Mouse (Mus musculus) cerebellum, postnatal 4 days (tissue): Measurements from ENCODE around the gene Cdc42se2.

ENCODE experiments used
- DNase-seq, 2 experiments: peaks; one replicate each; pipeline ENCODE4 v3.0.0; 2022; ENCODE audit warnings: low spot score in 2 of 2, mixed read lengths in 1 of 2

Cdc42se2 gene

DNA sequence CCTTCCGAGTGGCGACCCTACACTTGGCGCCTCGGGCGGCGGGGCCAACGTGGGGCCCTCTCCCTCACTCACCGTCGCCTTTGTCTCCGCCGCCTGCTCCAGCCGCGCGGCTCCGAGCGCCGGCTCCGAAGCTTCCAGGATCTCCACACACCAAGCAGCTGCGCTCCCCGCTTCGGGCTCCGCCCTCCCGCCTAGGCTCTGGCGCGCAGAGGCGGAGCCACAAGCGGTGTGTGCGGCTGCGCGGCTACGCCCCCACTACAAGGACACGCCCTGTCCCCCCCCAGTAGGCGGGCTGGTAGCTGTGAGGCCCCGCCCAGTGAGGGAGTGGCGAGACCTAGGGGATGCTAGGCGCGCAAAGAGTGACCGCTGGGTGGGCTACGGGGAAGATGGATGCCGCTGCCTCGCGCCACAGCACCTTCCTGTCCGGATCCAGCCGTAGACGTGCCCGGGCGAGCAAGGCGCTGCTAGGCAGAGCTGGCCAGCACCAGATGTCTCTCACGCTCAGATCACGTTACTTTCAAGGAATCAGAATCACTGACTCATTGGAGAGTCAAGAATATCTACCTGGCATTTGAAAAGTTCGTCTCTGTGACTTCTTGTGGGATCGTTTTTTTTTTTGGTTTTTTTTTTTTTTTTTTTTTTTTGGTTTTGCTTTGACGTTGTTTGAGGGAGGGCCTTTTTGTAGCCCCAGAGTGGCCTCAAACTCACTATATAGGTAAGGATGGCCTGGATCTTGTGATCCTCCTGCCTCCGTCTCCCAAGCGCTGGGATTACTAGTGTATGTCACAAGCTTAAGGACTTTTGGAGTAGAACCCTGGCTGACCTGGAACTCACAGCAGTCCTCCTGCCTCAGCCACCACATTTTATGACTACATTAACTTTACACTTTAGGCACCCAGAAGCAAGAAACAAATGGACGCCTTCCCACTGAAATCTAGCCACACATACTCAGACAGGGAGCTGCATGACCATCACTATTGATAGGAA, at the start of gene Cdc42se2:
Cdc42se2 (minus strand) TSS at position 188 of the 987 bp plus-strand sequence.
- peak; percentile 90 to 97 for DNase-seq

DNA sequence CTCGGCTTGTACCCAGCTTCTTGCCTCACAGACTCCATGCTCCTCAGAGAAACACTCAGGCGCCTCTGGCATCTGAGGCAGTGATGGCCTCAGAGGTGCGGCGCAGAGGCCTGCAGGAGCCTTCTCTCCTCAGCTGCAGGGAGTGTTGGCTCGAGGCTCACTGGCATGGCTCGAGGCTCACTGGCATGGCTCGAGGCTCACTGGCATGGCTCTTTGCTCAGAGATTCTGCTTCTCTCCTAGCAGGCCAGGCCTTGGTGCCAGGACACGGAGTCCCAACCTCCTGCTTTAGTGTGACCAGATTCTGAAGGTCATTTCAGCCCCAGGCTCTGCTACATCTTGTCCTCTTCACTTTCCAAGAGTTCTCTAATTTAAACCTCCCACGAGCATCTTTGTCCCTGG, 48.6 kb upstream of the Cdc42se2 start:
- DNase-seq = peak; percentile 31 to 55

DNA sequence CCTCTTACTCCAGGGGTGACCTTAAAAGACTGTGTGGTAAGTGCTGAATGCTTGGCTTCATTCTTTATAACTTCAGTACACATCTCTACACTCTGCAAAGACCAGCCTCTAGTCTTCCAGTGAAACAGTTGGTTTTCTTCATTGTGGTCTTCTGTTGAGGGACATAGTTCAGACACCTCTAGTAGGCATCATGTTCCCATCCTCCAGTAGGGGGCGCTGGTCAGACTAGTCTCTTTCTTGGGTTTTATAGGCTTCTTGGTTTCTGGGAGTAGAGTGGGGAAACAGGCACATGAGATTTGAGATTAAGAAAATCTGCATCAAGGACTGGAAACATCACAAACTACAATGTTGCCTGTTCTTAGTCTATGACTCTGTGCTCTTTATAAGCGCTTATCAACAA, 47.1 kb upstream of the Cdc42se2 start:
- DNase-seq = no peak

DNA sequence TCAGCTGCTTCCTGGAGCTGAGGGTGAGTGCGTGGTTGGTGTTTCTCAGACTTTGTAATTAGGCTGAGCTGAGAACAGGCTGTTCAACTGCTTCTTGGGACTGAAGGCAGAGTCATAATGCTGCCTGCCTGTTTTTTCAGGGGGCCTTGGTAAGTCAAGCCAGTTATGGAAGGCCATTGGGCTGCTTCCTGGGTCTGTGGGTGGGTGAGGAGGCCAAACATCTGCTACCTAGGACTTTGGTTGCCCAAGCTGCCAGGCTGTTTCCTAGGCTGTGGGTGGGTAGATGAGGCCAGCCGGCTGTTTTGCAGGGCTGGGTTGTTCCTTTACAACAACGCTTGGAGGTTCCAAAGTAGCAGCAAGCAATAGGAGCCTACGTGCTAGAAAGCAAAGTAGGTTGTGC, 46.4 kb upstream of the Cdc42se2 start:
- DNase-seq = no peak

DNA sequence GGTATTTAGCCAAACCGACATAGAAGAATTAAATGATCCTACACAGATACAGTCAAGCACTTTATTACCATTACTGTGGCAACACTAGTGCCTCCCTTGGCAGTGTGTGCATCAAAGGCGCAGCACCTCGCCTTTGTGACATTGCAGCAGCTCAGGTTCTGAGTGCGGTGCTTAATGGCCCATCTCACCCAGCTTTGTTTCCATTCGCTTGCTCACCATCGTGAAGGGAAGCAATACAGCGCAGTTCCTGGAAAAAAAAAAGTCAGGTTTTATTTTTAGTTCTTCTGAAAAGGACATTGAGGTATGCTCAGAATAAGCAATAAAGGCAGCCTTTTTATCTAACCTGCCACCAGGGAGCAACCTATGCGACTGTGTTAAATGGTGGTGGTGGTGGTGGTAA, 39.3 kb upstream of the Cdc42se2 start:
- no peak for DNase-seq

DNA sequence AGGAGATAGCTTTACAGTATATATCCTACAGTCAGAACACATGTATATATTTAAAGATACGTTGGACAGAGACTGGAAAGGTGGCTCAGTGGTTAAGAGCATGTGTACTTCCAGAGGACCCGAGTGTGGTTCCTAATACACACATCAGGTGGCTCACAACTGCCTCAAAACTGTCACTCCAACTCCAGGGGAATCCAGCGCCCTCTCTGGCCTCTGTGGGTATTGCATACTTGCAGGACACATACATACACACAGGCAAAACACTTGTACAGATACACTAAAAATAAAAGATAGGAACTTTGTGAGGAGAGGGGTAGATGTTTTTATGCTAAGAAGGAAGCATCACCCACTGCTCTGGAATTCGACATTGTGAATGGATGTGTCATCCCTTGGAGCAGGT, 38.3 kb upstream of the Cdc42se2 start:
- no peak for DNase-seq

DNA sequence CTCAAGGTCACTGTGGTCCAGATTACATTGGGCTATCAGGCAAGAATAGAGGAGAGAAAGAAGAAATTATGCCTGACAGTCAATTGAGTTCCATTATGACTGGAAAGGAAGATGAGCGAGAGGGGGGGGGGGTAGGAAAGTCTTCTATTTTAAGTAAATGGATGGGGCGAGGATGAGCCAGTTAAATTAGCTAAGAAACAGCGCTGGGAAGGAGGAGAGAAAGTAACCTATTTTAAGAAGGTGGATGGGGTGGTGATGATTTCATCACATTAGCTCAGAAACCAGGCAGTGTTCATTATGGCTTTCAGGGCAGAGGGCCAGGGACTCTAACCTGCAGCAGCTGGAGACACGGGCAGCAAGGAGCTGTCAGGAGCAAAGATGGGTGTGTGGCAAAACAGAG, 36.0 kb upstream of the Cdc42se2 start:
- no peak for DNase-seq

DNA sequence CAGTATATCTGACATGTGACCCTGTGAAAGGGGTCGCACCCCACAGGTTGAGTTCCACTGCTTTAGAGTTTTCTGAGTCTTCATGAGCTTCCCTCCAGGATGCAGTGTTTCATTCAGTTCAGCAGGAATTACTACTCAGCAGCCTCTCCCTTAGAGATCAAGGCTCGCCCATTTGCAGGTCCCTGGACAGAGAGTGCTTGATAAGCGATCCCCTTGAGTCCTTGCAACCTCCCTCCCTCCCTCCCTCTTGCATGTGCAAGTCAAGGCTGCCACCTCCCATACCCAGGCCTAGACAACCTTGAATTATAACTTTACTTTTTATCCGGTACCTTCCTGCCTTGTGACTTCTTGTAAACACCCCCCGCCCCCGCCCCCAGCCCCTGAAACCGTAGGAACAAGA, 32.0 kb upstream of the Cdc42se2 start:
- no peak for DNase-seq

DNA sequence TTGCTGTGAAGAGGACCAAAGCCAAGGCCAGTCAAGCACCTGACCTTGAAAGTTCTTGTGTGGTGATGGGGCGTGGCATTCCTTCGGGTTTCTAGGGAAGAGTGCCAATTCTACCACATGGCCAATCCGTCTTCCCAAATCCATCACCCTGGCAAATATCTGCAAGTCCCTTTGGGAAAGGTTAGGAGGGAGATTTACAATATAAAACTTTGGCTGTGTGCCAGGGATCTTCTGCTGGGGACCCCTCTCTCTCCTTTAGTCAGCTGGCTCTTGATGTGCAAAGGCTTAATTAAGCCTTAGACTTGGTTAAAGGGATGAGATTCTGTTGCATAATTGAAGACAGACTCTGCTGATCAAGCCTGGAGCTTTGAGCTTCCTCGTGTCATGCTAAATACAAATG, 30.0 kb upstream of the Cdc42se2 start:
- DNase-seq = no peak

DNA sequence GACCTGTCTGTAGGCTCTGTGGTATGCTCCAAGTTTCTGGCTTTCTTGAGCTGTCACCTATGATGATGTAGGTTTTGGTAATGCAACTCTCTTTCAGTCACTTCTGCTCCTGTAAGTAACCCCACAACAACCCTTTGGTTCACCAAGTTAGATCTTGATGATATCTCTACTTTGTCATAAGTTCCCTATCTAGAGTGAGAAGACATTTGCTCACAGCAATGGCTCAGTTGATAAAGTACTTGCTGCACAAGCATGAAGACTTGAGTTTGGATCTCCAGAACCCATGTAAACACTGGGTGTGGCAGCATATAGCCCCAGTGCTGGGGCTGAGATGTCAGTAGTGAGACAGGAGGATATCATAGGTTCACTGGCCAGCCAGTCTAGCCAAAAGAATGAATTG, 28.2 kb upstream of the Cdc42se2 start:
- no peak for DNase-seq

DNA sequence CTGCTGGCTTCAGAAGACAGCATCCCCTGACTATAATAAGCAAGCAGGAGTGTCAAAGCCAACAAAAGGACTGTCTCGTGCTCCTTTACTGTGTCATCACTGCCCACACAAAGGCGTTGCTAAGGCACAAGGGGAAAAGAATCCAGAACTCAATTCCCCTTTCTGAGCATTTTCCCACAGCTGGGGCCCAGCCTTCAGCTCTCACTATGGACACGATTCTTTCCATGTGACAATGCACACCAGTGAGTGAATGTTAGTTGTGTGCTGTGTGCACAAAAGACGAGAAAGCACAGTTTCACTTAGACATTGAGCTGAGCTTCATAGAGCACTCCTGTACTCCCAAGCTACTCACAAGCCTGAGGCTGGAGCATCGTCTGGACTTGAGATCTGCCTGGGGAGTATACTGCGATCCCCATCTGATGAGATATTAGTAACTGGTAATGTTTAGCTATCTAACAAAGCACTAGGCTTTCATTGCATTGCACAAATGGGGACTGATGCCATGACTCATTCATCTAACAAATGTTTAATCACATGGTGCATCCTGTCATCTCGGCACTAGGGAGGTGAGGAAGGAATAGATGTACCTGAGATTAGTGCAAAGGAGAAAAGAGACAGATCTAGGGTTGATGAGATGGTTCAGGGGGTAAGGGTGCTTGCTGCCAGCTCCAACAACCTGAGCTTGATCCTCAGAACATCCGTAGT, 25.5 kb upstream of the Cdc42se2 start:
- DNase-seq = no peak

DNA sequence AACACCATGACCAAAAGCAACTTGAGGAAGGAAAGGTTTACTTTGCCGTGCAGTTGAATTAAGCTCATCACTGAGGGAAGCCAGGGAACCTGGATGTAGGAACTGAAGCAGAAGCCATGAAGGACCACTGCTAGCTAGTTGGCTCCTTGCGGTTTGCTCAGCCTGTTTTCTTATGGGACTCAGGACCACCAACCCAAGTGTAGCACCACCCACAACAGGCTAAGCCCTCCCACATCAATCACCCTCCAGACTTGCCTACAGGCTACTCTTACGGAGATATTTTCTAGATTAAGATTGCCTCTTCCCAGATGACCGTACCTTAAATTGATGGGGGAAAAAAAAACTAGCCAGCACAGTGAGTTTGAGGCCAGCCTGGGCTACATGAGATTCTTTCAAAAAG, 24.8 kb upstream of the Cdc42se2 start:
- no peak for DNase-seq

DNA sequence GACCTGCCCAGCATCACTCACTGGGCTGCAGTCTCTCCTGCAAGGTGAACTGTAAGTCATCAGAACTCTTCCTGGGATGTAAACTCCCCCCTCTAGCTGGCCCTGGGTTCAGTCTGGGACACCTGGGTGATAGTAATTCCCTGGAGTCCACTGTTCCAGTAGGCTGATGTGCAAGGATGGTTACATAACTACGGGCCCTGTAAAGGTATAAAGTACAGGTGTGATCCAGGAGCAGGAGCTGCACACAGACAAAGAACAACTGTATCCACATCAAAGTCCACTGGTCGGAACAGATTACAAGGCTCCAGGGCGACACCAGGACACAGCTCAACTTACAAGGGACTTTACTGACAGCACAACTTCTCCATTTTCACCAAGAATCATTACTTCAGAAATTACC, 23.6 kb upstream of the Cdc42se2 start:
- DNase-seq = no peak

DNA sequence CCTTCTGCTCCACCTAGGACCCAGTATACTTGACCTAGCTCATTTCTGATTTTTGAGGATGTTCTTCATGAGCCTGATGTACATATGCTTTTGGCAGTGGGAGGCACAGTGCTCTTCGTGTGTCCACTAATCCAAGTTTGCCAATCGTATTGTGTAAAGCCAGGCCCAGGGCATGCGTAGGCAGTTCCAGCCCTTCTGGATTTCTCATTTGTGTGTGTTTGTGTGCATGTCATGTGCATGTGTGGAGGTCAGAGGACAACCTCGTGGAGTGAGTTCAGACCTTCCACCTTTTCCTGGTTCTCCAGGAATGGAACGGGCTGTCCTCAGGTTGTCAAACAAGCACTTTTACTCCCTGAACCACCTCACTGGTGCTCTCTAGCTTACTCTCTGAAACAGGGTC, 22.1 kb upstream of the Cdc42se2 start:
- no peak for DNase-seq

DNA sequence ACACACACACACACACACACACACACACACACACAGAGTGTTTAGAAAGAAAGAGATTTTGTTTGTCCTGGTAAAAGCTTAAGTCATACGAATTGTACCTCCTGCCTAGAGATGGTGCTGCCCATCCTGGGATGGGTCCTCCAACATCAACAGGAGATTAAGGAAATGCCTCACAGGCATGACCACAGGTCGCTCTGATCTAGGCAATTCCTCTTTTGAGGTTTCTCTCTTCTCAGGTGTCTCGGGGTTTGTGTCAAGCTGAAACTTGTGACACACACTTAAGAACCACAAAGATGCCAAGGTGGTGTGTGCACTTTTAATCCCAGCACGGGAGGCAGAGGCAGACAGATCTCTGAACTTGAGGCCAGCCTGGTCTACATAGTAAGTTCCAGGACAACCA, 20.7 kb upstream of the Cdc42se2 start:
- DNase-seq = no peak

DNA sequence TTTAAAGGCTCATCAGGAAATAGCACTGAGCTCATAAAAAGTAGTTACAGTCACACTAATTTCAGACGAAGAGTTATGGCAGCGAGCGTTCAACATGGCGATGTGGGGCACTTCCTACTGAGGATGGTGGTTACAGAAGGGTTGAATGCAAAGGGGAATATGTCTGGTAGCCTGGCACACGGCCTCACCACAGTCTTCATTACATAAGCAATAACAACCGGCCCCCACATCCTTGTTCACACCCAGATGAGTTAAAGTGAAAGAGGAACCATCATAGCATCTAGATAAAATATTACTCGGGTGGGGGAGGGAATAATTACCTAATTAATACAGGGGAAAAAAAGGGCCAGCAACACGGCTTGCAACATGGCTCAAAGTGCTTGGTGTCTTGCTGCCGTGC, 20.2 kb upstream of the Cdc42se2 start:
- DNase-seq = no peak

DNA sequence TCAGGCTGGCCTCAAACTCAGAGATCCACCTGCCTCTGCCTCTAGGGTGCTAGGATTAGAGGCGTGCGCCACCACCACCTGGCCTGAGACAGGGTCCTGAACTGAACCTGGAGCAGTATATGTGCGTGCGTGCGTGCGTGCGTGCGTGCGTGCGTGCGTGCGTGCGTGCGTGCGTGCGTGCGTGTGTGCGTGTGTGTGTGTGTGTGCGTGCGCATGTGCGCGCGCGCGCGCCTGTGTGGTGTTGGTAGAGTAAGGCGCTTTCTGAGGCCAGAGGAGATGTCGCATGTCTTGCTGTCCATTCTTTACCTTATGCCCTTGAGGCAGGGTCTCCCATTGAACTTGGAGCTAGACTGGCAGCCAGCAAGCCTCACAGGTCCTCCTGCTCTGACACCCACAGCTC, 19.4 kb upstream of the Cdc42se2 start:
- DNase-seq = no peak

DNA sequence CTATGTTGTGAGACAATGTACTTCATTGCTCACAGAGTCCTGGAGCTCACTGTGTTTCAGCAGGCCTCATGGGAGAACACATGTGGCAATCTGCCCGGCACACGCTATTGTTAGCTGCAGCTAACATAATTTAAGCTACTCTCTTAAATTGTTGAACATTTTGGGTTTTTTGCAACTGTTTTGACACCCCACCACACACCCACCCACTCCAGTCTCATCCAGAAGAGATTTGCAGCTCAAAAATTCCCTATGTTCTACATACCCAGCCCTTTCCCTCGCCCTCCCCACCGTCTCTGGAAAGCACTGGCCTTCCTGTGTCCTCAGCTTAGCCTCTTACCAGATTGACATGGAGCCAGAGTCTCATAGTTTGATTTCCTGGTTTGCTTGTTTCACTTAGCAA, 17.7 kb upstream of the Cdc42se2 start:
- DNase-seq = no peak

DNA sequence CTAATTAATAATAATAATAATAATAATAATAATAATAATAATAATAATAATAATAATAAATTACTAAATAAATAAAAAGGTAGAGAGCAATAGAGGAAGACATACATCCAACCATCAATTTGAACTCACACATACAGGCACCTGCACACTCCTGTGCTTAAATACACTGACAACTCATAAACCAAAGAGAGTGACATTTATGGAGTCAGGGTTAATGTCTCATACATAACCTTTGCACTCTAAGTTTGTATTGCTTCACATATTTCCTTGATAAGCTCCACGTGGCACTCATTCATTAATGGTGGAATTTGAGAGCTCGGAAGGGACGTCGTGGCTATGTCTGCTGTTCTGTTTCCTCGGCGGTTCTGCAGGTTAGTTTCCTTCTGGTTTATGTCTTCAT, 15.1 kb upstream of the Cdc42se2 start:
- DNase-seq = no peak

DNA sequence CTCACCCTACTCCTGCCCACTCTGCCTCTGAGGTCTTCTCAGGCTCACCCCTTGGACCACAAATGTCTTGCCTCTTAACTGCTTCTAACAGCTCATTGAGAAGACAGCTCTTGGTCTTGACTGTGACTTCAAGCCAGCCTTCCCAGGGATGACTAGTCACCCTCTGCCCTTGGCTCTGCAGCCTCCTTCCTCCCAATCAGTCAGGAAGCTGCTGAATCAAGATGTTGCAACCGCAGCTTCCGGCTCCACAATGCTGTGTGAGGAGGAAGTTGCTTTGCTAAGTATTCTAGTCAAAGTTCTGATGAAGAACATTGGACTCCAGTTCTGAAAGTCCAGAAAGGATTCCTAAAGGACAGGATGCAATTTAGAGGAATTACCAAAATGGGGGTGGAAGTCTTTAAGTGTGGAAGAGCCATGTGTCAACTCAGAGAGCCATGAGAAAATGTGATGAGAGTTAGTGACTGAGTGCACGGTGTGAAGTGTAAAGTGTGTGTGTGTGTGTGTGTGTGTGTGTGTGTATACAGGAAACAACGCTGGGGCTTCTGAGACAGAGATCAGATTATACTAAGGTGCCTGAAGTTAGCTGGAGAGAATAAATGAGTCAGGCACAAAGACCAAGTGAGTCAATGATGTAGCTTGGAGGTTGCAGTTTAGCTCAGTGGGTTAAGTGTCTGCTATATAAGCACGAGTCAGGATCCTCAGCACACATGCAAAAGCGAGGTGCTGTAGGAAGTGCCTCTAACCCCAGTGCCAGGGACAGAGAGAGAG, 14.5 kb upstream of the Cdc42se2 start:
- DNase-seq = no peak

DNA sequence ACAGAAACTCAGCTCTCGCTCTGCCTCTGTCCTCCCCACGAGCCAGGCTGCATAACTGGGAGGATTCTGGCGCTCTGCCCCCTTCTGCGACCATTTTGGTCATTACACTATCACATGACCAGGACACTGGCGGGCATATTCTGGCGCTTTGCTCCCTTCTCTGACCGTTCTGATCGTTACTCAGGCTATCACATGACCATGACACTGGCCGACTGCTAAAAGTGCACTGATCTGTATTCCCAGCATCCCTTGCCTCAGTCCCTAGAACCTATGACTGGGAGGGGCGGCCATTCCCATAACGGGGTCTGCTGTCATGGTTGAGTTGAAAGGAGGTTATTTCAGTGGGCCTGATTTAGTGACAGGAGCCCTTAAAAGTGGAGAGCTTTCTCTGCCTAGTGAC, 9.1 kb upstream of the Cdc42se2 start:
- no peak for DNase-seq

DNA sequence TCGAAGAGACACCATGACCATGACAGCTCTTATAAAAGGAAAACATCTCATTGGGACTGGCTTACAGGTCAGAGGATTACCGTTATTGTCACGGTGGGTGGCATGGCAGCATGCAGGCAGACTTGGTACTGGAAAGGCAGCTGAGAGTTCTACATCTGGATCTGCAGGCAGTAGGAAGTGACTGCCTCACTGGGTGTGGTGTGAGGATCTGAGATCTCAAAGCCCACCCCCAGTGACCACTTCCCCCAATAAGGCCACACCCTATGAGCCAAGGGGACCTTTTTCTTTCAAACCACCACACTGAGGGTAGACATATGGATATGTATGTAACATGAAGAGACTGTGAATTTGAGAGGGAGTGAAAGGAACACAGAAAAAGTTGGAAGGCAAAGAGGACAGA, 7.2 kb upstream of the Cdc42se2 start:
- DNase-seq = no peak
